Mouse (Mus musculus): ENCODE measurements around the gene Usp19. TPM values are rescaled to one million over a fixed set of nuclear protein-coding genes. Genes with fewer than 3 reads are reported as not detected.

Usp19 gene
- polyA plus RNA-seq, 1 experiment from 2014 or later: 94.3 TPM

- Histone ChIP-seq H3K9ac (no peak overlapping the region), H3K4me2 (no peak overlapping the region), H3K27me3 (replicated peaks) (no peaks in the 10 kb centered on the region), H3K9me3 (no peaks in the 10 kb centered on the region), H3K36me3 (replicated peaks) (no peaks in the 10 kb centered on the region), H3K27ac (no peak overlapping the region), H3K4me1 (peaks cover 27% of the 10 kb centered on the region), H3K4me3 (no peak overlapping the region)
- ATAC-seq (replicated peaks): no peak
- 81% methylated on average over 12 of the region's 12 CpGs for WGBS
These were observed 34.4 kb upstream of the Usp19 start for GRCm38 (mm10) chr9:108455747-108456571.

- H3K4me2 ChIP-seq: no peak overlapping the region
- H3K27me3 ChIP-seq (replicated peaks): no peaks in the 10 kb centered on the region
- H3K27ac ChIP-seq: no peak overlapping the region
- WGBS: 88% methylated on average over 10 of the region's 10 CpGs
- no peaks in the 10 kb centered on the region for H3K9me3 ChIP-seq
- peaks cover 27% of the 10 kb centered on the region for H3K4me1 ChIP-seq
- no peak for ATAC-seq (replicated peaks)
- no peak overlapping the region for H3K4me3 ChIP-seq
- H3K36me3 ChIP-seq (replicated peaks): no peaks in the 10 kb centered on the region
- H3K9ac ChIP-seq: no peak overlapping the region
These were observed 33.4 kb upstream of the Usp19 start for GRCm38 (mm10) chr9:108456953-108457352.

GRCm38 (mm10) chr9:108459939-108460318, 30.5 kb upstream of the Usp19 start:
- H3K27ac ChIP-seq: peak overlapping the region; percentile 77; the same call in 1 of the 2 replicates
- peak; percentile 22 for ATAC-seq (replicated peaks)
- H3K27me3 ChIP-seq (replicated peaks): no peaks in the 10 kb centered on the region
- H3K9me3 ChIP-seq: no peaks in the 10 kb centered on the region
- WGBS: 93% methylated on average over 1 of the region's 1 CpGs
- peak overlapping the region; percentile 67 for H3K4me3 ChIP-seq
- no peak overlapping the region for H3K9ac ChIP-seq
- H3K4me1 ChIP-seq: peaks cover 15% of the 10 kb centered on the region
- H3K36me3 ChIP-seq (replicated peaks): peaks cover 17% of the 10 kb centered on the region
- peak overlapping the region; percentile 74 for H3K4me2 ChIP-seq

- Histone ChIP-seq H3K27ac (peak within 1 kb of the TSS; percentile 77), H3K9ac (peak within 1 kb of the TSS; percentile 80), H3K4me2 (peak within 1 kb of the TSS; percentile 74), H3K36me3 (replicated peaks) (peaks cover 17% of the 10 kb centered on the region), H3K4me3 (peak within 1 kb of the TSS; percentile 67), H3K9me3 (no peaks in the 10 kb centered on the region), H3K27me3 (replicated peaks) (no peaks in the 10 kb centered on the region), H3K4me1 (peaks cover 15% of the 10 kb centered on the region)
- peak; percentile 81 for ATAC-seq (replicated peaks)
- WGBS: 1% methylated on average over 39 of the region's 52 CpGs
These were observed 29.9 kb upstream of the Usp19 start, which contains the start of gene Ccdc71 for GRCm38 (mm10) chr9:108460319-108461178. Gene Ccdc71, plus strand, starts transcription at chr9:108460527.

GRCm38 (mm10) chr9:108461181-108461631, 29.2 kb upstream of the Usp19 start, which contains the start of gene Klhdc8b:
Gene Klhdc8b, minus strand, starts transcription at chr9:108461581.
- H3K4me3 ChIP-seq: peak within 1 kb of the TSS; percentile 67
- peak within 1 kb of the TSS; percentile 80 for H3K9ac ChIP-seq
- peak within 1 kb of the TSS; percentile 74 for H3K4me2 ChIP-seq
- whole genome bisulfite sequencing: 23% methylated on average over 11 of the region's 11 CpGs
- no peaks in the 10 kb centered on the region for H3K27me3 ChIP-seq (replicated peaks)
- peaks cover 18% of the 10 kb centered on the region for H3K36me3 ChIP-seq (replicated peaks)
- H3K4me1 ChIP-seq: peaks cover 15% of the 10 kb centered on the region
- ATAC-seq (replicated peaks): peak; percentile 35
- H3K9me3 ChIP-seq: no peaks in the 10 kb centered on the region
- H3K27ac ChIP-seq: peak within 1 kb of the TSS; percentile 77

- H3K9ac ChIP-seq: no peak overlapping the region
- ATAC-seq (replicated peaks): no peak
- peak overlapping the region; percentile 74 for H3K4me2 ChIP-seq
- peaks cover 15% of the 10 kb centered on the region for H3K4me1 ChIP-seq
- H3K27ac ChIP-seq: no peak overlapping the region; the same call in 1 of the 2 replicates
- H3K27me3 ChIP-seq (replicated peaks): no peaks in the 10 kb centered on the region
- no peaks in the 10 kb centered on the region for H3K9me3 ChIP-seq
- 85% methylated on average over 5 of the region's 5 CpGs for WGBS
- peaks cover 20% of the 10 kb centered on the region for H3K36me3 ChIP-seq (replicated peaks)
- H3K4me3 ChIP-seq: peak overlapping the region; percentile 67
These were observed 28.7 kb upstream of the Usp19 start for GRCm38 (mm10) chr9:108461675-108462074.

GRCm38 (mm10) chr9:108462192-108462591, 28.2 kb upstream of the Usp19 start:
- ATAC-seq (replicated peaks): no peak
- Histone ChIP-seq H3K4me1 (peaks cover 15% of the 10 kb centered on the region), H3K36me3 (replicated peaks) (peaks cover 22% of the 10 kb centered on the region), H3K27me3 (replicated peaks) (no peaks in the 10 kb centered on the region), H3K9me3 (no peaks in the 10 kb centered on the region), H3K4me2 (peak overlapping the region; percentile 74; the same call in 1 of the 2 replicates), H3K27ac (no peak overlapping the region), H3K4me3 (no peak overlapping the region), H3K9ac (no peak overlapping the region)
- 93% methylated on average over 10 of the region's 10 CpGs for WGBS

GRCm38 (mm10) chr9:108463713-108464112, 26.7 kb upstream of the Usp19 start:
- no peaks in the 10 kb centered on the region for H3K27me3 ChIP-seq (replicated peaks)
- H3K9me3 ChIP-seq: no peaks in the 10 kb centered on the region
- peaks cover 15% of the 10 kb centered on the region for H3K4me1 ChIP-seq
- H3K9ac ChIP-seq: no peak overlapping the region
- peaks cover 23% of the 10 kb centered on the region for H3K36me3 ChIP-seq (replicated peaks)
- ATAC-seq (replicated peaks): no peak
- no peak overlapping the region for H3K27ac ChIP-seq
- no peak overlapping the region for H3K4me2 ChIP-seq
- 93% methylated on average over 9 of the region's 9 CpGs for WGBS
- H3K4me3 ChIP-seq: no peak overlapping the region

GRCm38 (mm10) chr9:108466219-108466618, 24.2 kb upstream of the Usp19 start:
- Histone ChIP-seq H3K9me3 (no peaks in the 10 kb centered on the region), H3K4me2 (no peak overlapping the region), H3K4me3 (no peak overlapping the region), H3K9ac (no peak overlapping the region), H3K27ac (no peak overlapping the region), H3K4me1 (peaks cover 12% of the 10 kb centered on the region), H3K27me3 (replicated peaks) (no peaks in the 10 kb centered on the region), H3K36me3 (replicated peaks) (peaks cover 23% of the 10 kb centered on the region)
- 93% methylated on average over 2 of the region's 2 CpGs for WGBS
- ATAC-seq (replicated peaks): no peak

GRCm38 (mm10) chr9:108469430-108469829, 21.0 kb upstream of the Usp19 start:
- no peak for ATAC-seq (replicated peaks)
- H3K9me3 ChIP-seq: no peaks in the 10 kb centered on the region
- H3K4me2 ChIP-seq: no peak overlapping the region
- WGBS: 88% methylated on average over 5 of the region's 5 CpGs
- H3K27me3 ChIP-seq (replicated peaks): no peaks in the 10 kb centered on the region
- peaks cover 6% of the 10 kb centered on the region; the same call in 1 of the 2 replicates for H3K36me3 ChIP-seq (replicated peaks)
- no peaks in the 10 kb centered on the region for H3K4me1 ChIP-seq
- no peak overlapping the region for H3K4me3 ChIP-seq
- H3K27ac ChIP-seq: no peak overlapping the region
- H3K9ac ChIP-seq: no peak overlapping the region

- Histone ChIP-seq H3K4me3 (no peak overlapping the region), H3K9me3 (no peaks in the 10 kb centered on the region), H3K9ac (no peak overlapping the region), H3K36me3 (replicated peaks) (peaks cover 6% of the 10 kb centered on the region; the same call in 1 of the 2 replicates), H3K4me2 (no peak overlapping the region), H3K27ac (no peak overlapping the region), H3K27me3 (replicated peaks) (no peaks in the 10 kb centered on the region), H3K4me1 (no peaks in the 10 kb centered on the region)
- no peak for ATAC-seq (replicated peaks)
- WGBS: 79% methylated on average over 4 of the region's 4 CpGs
These were observed 20.6 kb upstream of the Usp19 start for GRCm38 (mm10) chr9:108469845-108470244.

- Histone ChIP-seq H3K27ac (no peak overlapping the region), H3K27me3 (replicated peaks) (no peaks in the 10 kb centered on the region), H3K4me3 (no peak overlapping the region), H3K4me2 (no peak overlapping the region), H3K9ac (no peak overlapping the region), H3K4me1 (peaks cover 11% of the 10 kb centered on the region), H3K36me3 (replicated peaks) (no peaks in the 10 kb centered on the region), H3K9me3 (no peaks in the 10 kb centered on the region)
- ATAC-seq (replicated peaks): no peak
- 67% methylated on average over 1 of the region's 1 CpGs for WGBS
These were observed 15.9 kb upstream of the Usp19 start for GRCm38 (mm10) chr9:108474528-108474927.
